Mouse (Mus musculus): ENCODE measurements around the gene Ubxn11.

DNA sequence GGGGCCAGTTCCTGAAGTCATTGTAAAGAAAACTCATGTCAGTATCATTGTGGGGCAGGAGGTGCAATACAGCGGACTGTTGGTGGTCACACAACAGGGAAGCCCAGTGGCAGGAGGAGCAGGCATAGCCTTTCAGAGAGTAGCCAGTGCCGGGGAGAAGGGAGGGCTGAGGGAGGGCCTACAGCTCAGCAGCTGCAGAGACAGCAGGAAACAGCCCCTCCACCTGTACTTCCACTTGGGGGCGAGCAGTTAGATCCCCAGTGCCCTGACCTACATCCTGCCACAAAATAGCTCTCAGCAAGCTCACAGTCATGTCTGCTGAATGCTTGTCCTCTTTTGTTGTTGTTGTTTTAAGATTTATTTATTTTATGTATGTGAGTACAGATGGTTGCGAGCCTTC, 19.2 kb downstream of the Ubxn11 start:
- no peak for TF ChIP-seq CTCF (IDR thresholded peaks at IDR 0.05; ENCODE audit: borderline replicate concordance, extremely low read depth, insufficient read depth, insufficient read length)
- no peak for TF ChIP-seq POLR2A (IDR thresholded peaks at IDR 0.05; ENCODE audit: borderline replicate concordance, extremely low read depth, insufficient read depth, insufficient read length, poor library complexity, severe bottlenecking)
